Mouse (Mus musculus): ENCODE measurements around the gene Bpgm.

Bpgm gene

GRCm38 (mm10) chr6:34525927-34526326, 49.9 kb downstream of the Bpgm start:
- in situ Hi-C loops (cut with MseI, MboI): no loop called here

GRCm38 (mm10) chr6:34526389-34526788, 50.4 kb downstream of the Bpgm start:
- in situ Hi-C loops (cut with MseI, MboI): no loop called here

DNA sequence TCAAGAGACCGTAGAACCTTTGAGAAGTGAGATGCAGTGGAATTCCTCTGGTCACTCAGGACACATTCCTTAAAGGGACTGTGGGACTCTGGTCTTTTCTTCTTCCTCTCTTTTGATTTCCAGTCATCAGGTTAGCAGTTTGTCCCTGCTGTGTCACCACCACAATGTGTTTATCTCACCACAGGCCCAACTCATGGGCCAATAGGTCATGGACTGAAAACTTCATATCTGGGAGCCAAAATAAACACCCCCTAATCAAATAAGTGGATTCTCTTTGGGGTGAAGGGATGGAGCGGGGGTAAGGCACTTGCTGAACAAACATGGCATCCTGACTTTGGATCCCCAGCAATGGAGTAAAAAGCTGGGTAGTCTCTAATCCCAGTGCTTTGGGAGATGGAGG, 52.1 kb downstream of the Bpgm start:
- in situ Hi-C loops (cut with MseI, MboI): no loop called here

DNA sequence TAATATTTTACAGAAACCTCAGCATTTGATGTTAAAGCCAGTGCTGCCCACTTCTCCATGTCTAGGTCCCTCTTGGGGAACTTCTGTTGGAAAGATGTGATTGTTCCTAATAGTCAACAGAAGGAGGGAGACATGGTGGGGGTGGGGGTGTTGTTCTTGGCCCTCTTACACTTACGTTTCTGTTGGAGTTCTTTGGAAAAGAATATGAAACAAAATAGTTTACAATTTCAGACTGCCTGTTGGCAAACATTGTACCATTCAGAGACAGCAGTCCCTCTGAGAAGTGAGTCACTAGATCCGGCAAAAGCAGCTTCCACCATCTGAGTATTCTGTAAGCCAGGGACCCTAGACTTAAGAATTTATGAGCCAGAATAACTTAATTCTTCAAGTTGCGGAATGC, 54.0 kb downstream of the Bpgm start:
- in situ Hi-C loops (cut with MseI, MboI): no loop called here

- in situ Hi-C loops (cut with MseI, MboI): no loop called here
These were observed 57.0 kb downstream of the Bpgm start for GRCm38 (mm10) chr6:34533055-34533454.

DNA sequence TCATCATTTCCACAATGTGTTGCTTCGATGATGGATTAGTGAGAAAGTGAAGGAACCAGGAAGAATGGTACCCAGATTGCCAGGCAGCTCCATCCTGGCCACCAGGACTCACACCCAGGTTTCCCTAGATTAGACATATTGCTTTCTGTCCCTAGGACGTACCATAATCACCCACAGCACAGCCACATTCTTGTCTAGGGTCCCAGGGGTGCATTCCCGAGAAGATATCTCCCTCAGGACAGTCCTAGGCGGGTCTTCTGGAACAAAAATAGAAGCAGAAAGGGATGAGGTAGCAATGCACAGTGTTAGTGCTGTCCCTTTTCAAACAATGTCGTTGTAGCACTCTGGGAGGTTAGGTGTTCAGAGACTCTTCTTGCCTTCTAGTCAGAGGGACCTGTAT, 57.9 kb downstream of the Bpgm start:
- in situ Hi-C loops (cut with MseI, MboI): no loop called here

- in situ Hi-C loops (cut with MseI, MboI): no loop called here
These were observed 66.9 kb downstream of the Bpgm start for GRCm38 (mm10) chr6:34542866-34543265.

DNA sequence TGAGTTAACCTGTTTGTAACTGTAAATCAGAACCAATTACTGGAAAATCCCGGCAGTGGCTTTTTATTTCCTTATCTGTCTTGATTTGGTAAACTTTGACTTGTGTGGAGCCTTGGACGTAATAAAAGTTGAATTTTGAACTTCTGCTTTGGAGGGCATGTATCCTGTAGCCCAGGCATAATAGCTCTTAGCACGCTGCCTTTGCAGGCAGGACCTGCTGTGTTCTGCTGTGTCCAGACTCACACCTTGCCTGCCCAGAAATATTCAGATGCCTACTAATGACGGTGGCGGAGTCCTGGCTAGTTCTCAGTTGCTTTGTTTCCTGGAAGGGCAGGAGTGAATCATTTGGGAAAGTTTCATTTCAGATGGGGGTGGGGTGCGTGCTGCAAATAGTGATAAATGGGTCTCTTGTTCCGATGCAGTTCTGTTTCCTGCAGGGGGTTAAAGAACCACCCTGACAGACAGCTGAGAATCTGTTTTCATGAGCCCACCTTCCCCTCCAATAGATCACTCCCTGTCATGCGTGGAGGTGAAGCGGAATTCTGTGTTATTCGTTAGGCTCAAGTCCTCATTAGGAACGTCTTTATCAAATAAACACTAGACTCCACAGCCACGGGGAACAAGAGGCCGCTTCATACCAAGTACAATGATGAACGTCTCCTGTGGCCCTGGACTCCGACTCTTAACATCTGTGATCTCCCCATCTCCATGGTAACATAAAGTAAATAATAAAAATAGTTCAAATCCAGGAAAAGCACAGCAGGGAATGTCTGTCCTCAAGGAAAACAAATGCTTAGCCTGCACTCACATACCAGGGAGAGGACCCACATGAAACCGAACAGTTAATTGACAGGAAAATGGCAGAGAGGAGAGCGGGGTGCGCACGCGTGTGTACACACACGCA, 67.5 kb downstream of the Bpgm start:
- in situ Hi-C loops (cut with MseI, MboI): no loop called here

GRCm38 (mm10) chr6:34544207-34544602, 68.2 kb downstream of the Bpgm start:
- in situ Hi-C loops (cut with MseI, MboI): no loop called here

GRCm38 (mm10) chr6:34545286-34545685, 69.3 kb downstream of the Bpgm start:
- in situ Hi-C loops (cut with MseI, MboI): no loop called here

DNA sequence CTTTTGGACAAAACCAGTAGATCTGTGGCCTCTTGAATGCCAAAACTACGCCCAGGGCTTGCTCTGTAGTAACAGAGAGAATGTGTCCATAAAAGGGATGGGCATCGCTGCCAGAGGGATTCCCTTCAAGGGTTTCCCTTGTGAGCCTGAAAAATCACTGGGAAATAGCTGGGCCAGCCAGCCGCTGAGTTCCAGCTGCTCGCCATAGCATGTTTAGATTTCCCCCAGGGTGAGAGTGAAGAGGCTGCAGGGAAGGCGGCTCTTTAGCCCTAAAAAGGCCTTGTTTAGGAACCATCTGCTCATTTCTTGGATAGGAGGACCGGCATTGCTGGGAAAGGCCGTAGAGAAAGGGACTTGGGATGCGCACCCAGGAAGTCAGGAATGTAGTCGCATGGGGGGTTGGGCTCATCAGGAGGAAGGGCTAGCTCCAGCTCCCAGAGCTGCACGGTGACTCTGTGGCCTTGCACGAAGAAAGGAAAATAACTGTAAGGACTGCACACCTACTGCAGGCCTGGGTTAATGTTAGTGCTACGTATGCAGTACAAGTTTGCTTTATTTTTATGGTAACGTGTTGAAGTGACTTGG, 72.5 kb downstream of the Bpgm start:
- in situ Hi-C loops (cut with MseI, MboI): no loop called here

DNA sequence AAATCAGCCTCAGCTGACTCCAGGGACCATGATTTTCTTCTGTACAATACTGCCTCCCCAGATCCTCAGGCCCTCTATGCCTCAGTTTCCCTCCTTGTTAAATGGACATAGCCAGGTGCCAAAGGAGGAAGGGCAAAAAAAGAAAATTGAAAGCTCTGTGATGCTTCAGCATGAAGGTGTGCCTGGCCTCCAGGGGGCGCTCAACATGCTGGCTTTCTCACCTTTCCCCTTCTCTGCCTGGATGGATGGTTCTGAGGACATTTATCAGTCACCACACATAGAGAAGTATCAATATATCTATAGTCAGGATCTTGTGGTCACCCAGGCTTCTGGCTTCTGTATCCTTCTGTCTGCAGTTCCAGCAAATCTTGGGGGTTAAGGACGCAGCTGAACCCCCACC, 73.0 kb downstream of the Bpgm start:
- in situ Hi-C loops (cut with MseI, MboI): no loop called here

DNA sequence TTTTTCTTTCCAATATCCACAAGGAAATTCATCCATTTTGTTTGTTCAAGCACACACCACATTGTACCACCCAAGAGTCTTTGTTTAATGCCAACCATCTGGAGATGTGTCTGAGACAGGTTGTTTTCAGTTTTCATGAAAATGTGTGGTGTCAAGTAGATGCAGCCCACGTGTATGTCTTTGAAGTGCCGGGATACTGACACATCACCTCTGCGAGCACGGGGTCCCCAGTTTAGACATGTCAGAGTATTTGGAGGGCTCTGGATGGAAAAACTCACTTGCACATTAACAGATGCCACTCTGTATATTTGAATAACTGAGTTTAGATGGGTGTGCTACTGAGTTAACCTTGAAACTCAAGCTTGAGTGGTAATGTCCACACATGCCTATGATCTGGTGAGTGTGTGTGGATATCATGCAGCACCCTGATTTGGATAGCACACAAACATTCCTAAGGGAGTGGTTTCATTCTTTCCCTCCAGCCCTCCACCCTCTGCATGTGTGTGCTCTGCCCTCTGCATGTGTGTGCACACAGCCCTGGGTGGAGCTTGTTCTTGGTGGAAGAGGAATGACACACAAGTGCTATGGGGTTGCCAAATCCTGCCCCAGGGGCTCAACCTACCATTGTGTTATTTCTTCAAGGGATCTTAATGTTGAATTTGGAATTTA, 76.6 kb downstream of the Bpgm start:
- in situ Hi-C loops (cut with MseI, MboI): no loop called here

- in situ Hi-C loops (cut with MseI, MboI): no loop called here
These were observed 78.4 kb downstream of the Bpgm start for GRCm38 (mm10) chr6:34554291-34554997.

All from mouse trophoblast stem cell (cell line).